Mouse (Mus musculus): ENCODE data around the gene Camk2g.
"Not testable (repeated sequence)": the region's sequence is repeated elsewhere in the genome, so short reads cannot be mapped to it uniquely, and the experiment has no call there.

Camk2g gene

DNA sequence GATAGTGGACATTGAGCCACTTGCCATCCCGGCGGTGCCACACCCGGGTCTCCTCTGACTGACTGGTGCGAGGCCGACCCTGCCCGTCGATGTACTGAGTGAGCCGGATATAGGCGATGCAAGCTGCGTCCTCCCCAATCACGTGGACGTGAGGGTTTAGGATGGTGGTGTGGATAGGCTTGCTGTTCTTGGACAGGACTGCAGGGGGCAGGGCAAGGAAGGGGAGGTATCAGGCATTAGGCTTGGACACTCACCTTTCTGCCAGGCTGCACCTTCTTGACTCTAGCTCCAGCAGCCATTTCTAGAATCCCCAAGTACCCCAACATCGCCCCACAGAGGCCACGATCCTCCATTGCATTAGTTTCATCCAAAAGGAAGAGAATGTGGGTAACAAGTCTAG lies 56.6 kb downstream of the Camk2g start:
- no peak for DNase-seq (ENCODE audit: low spot score)

DNA sequence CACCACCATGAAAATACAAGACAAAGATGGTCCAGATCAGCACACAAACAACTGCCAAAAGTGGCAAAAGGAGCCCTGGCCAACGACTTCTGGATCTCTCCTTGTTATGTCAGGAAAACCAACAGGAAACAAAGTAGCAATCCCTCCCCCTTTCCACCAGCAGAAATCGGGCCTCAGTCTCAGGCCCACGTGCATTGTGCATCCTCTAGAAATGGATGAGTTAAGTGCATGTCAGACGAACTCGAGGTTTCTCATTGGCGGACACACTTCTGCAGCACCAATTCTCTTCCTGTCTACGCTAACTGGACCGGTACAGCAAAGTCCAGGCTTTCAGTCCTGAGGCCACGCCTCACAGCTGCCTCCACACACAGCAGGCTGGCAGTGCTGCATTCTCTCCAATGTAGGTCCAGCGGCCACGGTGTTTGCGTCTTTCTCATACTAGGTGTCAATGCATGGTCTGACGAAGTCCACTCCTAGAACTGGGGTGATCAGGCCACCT lies 57.9 kb downstream of the Camk2g start:
- peak; percentile 58 for DNase-seq (ENCODE audit: low spot score)

DNA sequence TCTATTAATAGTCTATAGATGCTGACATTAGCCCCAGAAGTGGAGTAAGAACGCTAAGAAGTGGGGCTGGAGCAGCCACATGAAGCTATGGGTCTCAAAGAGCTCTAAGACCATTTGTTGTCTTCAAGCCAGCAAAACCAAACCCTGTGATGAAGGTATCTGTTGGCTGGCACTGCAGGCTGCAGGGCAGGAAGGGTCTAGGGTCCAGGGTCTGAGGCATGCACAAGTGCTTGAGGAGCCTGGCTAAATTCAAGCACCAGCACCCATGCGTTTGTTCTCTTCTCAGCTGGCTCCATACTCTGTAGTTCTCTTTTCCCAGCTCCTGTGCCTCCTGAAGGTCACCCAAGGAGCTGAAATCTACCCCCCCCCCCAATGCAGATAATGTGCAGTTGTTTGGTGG lies 58.8 kb downstream of the Camk2g start:
- DNase-seq (ENCODE audit: low spot score) = no peak

DNA sequence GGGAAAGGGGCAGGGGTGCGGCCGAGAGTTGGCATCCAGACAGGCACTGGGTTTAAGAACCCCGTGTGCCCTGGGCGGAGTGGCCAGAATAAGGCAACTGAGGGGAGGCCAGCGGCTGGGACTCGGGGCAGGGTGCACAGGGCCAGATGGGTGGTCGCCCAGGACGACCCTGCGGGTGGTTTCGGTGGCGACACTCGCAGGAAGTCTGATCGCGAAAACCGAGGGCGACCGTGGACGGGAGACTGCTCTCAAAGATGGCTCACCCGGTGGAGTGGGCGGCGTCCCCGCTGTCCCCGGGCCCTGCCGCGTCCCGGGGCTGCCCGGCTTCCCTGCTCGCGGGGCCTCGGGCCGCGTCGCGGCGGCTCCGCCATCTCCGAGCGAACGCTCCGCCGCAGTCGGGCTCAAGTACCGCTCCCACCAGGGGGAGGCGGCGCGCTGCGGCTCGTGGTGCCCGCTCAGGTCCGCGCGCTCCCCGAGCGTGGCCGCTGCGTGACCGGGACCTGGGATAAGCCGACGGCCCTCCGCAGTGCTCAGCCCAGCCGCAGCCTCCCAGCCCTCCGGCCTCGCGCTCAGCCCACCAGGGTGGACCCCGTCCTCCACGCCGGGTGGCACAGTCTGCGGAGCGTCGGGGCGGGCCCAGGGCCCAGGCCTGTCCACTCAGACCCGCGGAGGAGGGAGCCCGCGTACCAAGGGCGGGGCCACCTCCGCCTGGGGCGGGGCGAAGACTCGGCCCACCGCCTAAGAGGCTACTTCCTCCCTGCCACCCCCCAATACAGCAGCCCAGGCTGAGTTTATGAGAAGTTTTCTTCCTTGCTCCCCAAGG lies 59.7 kb downstream of the Camk2g start, which contains the start of gene Ndst2:
Gene Ndst2, minus strand, starts transcription at position 611 of the 823 bp plus-strand sequence.
- DNase-seq (ENCODE audit: low spot score) = peak; percentile 86

DNA sequence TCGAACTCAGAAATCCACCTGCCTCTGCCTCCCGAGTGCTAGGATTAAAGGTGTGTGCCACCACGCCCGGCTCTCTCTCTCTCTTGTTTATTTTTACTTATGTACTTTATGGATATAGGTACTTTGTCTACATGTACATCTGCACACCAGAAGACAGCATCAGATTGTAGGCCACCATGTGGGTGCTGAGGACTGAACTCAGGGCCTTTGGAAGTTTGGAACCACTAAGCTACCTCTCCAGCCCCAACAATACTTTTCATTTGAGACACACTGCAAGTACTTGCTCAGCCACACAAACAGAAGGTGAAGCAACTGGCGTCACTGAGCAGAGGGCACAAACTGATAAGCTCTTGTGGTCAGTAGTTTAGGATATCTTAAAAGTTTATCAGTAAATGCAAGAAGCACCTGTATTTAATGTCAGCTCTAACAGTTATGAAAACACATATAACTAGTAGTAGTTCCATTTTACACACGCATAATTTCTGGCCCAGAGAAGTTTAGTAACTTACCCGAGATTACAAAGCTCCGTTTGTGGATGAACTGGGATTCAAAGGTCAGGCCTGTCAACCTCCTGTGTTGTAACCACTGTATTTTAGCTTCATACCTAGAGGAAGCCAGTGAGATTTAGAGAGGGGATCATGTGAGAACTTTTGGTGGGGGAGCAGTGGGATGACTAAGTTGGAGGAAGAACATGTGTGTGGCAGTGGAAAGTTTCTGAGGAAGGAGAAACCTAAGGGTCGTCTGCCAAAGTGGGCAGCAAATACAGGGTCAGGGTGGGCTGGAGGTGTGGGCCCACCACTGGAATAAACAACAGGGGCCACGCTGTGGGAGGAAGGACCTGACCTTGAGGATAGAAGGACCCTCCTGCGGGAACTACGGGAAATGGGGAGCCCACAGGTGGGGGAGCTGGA lies 60.6 kb downstream of the Camk2g start:
- no peak for DNase-seq (ENCODE audit: low spot score)

DNA sequence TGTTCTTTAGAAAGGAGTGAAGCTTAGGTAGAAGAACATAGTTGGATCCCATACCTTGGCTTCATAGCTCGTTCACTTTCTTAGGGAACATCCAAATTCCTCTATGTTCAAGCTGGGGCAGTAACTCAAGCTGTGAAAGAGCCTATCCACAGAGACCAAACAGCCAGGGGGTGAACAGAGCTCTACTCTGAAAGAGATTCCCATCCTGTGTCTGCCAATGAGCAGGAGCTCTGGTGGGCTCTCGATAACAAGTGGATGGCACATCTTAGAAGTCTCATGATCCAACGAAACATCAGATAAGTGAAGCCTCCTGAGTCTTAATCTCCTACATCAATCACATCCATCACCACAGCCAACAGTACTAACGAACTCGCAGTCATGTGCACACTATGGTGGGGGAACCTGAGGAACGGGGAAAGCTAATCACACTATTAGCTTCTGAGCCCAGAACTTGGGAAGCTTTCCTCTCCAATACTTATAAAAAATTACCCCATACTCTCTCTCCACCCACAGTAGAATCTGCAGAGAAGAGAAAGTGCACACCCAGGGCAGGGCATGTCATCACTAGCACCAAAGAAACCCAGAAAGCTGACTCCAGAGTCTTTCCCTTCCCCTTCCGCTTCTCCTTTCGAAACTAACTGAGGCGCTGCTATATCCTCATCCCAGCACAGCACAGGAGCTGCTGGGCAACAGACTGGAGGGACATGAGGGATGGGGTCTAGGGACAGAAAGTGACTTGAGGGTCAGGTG lies 62.9 kb downstream of the Camk2g start:
- DNase-seq (ENCODE audit: low spot score) = no peak

DNA sequence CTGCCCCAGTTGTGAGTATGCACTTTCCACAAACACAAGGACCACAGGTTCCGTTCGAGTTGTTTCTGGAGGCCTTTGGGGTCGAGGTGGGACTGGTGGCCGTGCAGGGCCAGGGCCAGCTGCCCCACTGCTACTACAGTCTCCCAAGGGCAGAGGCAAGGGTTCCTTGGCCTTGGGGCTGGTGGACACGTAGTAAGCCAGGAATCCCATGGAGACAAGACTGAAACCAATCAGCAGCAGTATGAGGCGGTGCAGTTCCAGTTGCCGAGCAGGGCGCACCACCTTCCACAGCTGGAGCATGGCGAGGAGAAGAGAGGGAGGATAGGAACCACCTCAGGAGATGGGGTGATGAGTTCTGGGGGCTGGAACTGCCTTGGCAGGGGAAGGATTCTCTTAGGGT lies 64.0 kb downstream of the Camk2g start:
- DNase-seq (ENCODE audit: low spot score) = no peak

DNA sequence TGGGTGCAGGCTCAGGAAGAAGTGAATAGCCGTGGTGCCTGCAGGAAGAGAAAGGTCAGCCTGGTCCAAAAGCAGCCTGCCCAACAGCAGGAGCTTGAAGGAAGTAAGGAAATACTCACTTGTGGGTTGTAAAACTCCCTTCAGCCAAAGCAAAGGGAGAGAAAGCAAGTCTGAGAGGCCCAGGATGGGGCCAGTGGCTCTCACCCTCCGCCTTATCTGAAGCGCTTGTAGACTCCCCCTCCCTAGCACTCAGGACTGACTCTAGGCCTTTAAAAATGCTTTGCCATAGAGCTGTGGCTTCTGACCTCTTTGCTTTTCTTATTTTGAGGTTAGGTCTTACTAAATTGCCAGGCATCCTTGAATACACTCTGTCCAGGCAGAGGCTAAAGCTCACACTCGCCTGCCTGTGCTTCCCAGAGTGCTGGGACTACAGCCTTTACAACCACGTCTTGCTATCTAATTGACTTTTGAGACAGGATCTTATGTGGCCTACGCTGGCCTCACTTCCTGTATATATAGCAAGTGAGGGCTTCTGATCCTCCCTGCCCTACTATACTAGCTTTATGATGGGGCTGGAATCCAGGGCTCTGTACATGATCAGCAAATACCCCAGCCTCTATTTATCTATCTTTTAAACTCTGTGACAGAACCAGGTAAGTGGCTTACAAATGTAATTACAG lies 68.1 kb downstream of the Camk2g start:
- no peak for DNase-seq (ENCODE audit: low spot score)

DNA sequence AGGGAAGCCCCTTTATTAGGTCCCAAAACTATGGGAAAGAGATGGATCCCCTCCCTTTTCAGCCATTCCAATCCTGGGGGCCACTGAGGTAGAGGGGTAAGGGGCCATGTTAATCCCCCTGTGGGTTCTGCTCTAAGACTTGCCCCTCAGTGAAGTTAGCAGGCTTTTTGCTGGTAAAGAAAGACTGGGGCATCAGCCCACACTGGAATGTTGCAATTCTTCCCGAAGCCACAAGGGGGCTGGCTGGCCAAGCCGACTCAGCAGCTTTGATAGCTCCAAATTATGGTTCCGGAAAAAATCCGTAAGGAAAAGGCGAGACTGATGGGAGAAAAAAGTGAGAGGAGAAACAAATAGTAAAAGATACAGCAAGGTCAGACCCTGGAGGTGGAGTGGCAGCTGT lies 69.8 kb downstream of the Camk2g start:
- DNase-seq (ENCODE audit: low spot score) = no peak

DNA sequence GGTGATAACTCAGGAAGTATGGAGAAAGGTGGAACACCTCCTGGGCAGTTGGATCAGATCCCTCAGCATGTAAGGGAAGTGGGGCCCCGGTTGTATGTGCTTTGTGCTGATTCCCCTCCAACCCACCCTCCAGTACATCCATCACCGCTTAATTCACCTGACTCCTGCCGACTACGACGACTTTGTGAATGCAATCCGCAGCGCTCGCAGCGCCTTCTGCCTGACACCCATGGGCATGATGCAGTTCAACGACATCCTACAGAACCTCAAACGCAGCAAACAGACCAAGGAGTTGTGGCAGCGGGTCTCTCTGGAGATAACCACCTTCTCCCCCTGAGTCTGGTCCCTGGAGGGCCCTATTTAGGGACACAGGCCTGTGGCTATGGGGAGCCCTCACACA lies 70.9 kb downstream of the Camk2g start:
- DNase-seq (ENCODE audit: low spot score) = no peak

DNA sequence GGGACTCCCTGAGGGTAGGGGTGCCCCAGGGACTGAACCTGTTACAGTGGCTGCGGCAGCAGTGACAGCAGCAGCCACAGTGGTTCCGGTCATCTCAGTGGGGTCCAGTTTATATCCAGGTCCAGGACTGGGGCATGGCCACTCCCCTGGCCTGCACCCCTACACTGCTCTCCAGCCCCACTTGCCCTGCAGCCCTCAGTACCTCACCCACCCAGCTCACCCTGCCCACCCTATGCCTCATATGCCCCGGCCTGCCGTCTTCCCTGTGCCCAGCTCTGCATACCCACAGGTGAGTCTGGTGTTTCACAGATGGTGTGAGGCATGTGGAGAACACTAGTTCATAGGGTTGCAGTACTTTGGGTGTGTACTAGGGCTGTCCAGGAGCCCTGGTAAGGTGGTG lies 72.5 kb downstream of the Camk2g start:
- DNase-seq (ENCODE audit: low spot score) = no peak

DNA sequence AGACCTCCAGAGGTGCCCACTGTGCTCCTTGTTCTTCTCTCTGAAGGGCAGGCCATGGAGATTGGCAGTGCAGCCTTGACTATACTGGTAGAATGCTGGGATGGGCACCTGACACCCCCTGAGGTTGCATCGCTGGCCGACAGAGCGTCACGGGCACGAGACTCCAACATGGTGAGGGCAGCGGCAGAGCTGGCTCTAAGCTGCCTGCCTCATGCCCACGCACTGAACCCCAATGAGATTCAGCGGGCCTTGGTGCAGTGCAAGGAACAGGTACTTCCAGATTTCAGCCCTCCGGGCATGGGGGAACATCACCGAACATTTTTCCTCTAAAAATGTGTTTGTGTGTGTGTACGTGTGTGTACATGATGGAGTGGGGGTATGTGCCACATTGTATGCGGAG lies 74.1 kb downstream of the Camk2g start:
- no peak for DNase-seq (ENCODE audit: low spot score)

DNA sequence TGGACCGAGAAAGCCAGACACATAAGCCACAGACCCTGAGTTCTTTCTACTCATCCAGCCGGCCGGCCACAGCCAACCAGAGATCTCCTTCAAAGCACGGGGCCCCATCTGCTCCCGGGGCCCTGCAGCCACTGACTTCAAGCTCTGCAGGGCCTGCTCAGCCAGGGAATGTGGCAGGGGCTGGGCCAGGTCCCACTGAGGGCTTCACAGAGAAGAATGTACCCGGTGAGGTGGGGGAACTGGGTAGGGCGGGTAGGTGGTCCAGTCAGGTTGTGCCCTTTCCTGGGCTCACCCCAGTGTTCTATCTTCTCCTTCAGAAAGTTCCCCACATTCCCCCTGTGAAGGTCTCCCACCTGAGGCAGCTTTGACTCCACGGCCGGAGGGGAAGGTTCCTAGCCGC lies 75.4 kb downstream of the Camk2g start:
- no peak for DNase-seq (ENCODE audit: low spot score)

DNA sequence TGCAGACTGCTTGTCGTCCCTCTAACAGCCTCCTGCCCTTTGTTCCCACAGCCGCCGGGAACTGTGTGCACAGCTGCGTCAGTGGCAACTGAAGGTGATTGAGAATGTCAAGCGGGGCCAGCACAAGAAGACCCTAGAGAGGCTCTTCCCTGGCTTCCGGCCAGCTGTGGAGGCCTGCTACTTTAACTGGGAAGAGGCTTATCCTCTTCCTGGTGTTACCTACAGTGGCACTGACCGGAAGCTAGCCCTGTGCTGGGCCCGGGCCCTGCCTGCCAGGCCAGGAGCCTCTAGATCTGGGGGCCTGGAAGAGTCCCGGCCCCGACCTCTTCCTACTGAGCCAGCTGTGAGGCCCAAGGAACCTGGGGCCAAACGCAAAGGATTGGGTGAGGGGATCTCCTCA lies 80.1 kb downstream of the Camk2g start:
- peak; percentile 60 for DNase-seq (ENCODE audit: low spot score)

DNA sequence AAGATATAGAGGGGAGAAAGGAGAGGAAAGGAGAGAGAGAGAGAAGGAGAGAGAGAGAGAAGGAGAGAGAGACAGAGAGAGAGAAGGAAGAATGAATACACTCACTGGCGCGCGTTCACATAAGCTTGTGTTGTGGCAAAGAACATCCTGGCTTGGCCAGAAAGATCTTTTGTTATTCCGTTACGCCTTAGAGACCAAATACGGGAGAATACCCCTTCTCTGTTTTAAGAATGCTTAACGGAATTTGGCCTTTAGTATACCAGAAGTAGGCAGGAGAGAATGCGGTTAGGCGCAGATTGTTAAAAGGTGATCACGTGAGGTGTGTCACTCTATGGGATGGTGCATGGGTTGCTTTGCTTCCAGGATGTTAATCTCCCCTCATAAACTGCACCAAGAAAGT lies 85.6 kb downstream of the Camk2g start:
- no peak for DNase-seq (ENCODE audit: low spot score)

DNA sequence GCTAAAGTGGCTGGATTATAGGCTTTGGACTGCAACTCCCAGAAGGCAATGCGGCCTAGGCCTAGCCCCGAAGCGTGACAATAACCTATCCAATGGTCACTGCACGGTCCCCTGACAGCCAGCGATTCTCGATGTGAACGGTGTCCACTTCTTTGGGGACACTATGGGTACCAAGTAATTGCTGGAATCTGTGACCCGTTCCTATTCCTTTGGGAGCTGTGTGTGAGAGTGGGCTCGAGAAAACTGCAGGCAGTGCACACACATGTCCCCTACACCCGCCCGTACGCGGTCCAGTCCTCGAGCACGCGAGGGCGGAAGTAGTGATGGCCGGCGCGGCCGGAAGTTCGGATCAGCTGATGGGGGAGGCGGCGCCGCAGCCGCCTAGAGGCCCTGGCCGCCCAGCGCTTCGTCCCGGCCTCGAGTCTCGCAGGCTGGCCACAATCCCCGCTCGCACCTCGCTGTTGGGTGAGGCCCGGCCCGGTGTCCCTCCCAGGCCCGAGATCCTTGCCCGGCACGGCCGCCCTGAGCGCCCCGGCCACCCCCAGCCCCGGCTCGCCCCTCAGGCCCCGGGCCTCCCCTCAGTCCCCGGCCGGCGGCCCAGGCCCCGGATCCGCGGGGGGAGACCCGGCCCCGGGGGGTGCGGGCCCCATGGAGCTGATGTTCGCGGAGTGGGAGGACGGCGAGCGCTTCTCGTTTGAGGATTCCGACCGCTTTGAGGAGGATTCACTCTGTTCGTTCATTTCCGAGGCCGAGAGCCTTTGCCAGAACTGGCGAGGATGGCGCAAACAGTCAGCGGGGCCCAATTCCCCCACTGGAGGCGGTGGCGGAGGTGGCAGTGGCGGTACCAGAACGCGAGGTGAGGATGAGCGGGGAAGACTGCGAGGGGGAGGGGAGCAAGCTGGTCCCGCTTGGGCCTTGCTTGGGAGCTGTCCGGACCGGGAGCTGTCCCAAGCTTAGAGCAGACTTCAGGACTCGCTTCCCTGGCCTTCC lies 86.4 kb downstream of the Camk2g start, which contains the start of gene Zswim8:
Gene Zswim8, plus strand, starts transcription at position 352 of the 990 bp plus-strand sequence.
- peak; percentile 90 for DNase-seq (ENCODE audit: low spot score)

DNA sequence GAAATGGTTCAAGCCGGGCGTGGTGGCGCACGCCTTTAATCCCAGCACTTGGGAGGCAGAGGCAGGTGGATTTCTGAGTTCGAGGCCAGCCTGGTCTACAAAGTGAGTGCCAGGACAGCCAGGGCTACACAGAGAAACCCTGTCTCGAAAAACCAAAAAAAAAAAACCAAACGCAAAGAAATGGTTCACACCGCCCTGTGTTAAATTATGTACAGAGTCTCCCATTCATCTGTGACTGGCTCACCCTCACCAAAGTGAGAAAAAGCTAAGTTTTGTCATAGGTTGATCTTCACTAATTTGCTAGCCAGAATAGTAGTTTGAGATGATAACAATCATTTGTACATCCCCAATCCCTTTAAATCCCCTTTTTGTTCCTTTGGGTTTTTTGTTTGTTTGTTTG lies 90.4 kb downstream of the Camk2g start:
- not testable (repeated sequence) for DNase-seq (ENCODE audit: low spot score)

DNA sequence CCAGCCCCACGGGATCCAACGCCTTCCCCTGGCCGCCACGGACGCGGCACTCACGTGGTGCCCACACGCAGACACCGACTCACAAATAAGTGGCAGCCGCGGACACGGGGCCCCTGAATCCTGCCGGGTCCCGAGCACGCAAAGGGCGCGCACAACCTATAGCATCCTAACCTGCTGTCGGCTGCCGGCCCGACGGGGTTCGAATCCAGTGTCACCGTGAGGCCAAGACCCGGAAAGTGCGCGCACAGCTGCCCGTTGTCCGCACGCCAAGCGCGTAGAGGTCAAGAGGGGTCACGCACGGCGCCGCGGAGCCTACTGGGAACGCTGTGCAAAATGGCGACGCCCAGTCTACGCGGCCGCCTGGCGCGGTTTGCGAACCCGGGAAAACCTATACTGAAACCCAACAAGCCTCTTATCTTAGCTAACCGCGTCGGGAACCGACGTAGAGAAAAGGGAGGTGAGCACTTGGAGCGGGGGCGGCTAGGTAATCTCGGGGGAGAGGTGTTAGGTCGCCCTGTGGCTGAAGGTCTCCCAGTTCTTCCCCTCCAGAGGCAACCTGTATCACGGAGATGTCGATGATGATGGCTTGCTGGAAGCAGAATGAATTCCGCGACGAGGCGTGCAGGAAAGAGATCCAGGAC lies 91.0 kb downstream of the Camk2g start, which contains the start of gene Chchd1:
Gene Chchd1, plus strand, starts transcription at position 266 of the 641 bp plus-strand sequence.
- peak; percentile 90 for DNase-seq (ENCODE audit: low spot score)

DNA sequence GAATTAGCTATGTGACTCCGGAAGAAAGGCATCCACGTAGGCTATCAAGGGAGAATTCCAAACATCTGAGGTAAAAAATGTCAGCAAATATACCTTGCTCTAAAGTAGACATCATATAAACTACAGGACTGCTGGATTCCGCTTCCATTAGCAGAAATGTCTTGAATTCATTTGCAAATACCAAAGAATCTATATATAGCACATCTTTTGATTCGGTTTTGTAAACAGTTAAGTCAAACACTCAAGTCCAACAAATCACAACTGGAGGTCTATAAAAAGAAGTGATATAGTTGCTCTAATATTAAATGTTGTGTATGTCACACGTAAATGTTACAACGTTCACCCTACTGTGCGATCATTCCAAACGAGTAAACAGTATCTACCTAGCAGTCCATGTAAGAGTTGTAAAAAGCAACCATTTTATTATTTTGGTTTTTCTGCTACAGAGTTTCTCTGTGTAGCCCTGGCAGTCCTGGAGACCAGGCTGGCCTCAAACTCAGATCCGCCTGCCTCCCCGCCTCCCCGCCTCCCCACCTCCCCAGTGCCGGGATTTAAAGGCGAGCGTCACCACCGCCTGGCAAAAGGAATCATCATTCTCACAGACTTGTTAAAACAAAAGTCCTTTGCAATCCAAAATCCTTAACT lies 91.7 kb downstream of the Camk2g start:
- no peak for DNase-seq (ENCODE audit: low spot score)
